Mouse (Mus musculus) embryonic facial prominence, embryonic 15.5 days (tissue): Measurements from ENCODE around the gene Supt7l. TPM values are rescaled to one million over a fixed set of nuclear protein-coding genes. Genes with fewer than 3 reads are reported as not detected.
"Not testable (repeated sequence)": the region's sequence is repeated elsewhere in the genome, so short reads cannot be mapped to it uniquely, and the experiment has no call there.

Source experiments
- ATAC-seq: fragments of 200-750 bp; cut with Nextera tagmentation; 2 replicates; pipeline ENCODE4 v1.8.0; 2017; ENCODE audit warnings: low read depth, moderate TSS enrichment; ENCODE audit not compliant: insufficient number of reproducible peaks, low FRiP score, low TSS enrichment
- H3K27ac ChIP-seq: fragments of 300-500 bp; sonication (generic); replicated peaks from 2 replicates; pipeline ENCODE4 v1.5.1; 2015; ENCODE audit warnings: mild to moderate bottlenecking, inconsistent platforms
- H3K27me3 ChIP-seq: fragments of 300-500 bp; sonication (generic); 2 replicates; pipeline ENCODE4 v1.6.1; 2015; ENCODE audit warnings: inconsistent platforms
- H3K36me3 ChIP-seq: fragments of 300-500 bp; sonication (generic); 2 replicates; pipeline ENCODE4 v1.6.1; 2015; ENCODE audit warnings: mild to moderate bottlenecking, inconsistent platforms
- H3K4me1 ChIP-seq: fragments of 300-500 bp; sonication (generic); 2 replicates; pipeline ENCODE4 v1.6.1; 2015; ENCODE audit warnings: inconsistent platforms
- H3K4me2 ChIP-seq: fragments of 300-500 bp; sonication (generic); replicated peaks from 2 replicates; pipeline ENCODE4 v1.6.1; 2015; ENCODE audit warnings: mild to moderate bottlenecking, inconsistent platforms
- H3K4me3 ChIP-seq: fragments of 300-500 bp; sonication (generic); replicated peaks from 2 replicates; pipeline ENCODE4 v1.5.1; 2015; ENCODE audit warnings: mild to moderate bottlenecking, inconsistent platforms
- H3K9ac ChIP-seq: fragments of 300-500 bp; sonication (generic); 2 replicates; pipeline ENCODE4 v1.6.1; 2015; ENCODE audit warnings: inconsistent platforms
- H3K9me3 ChIP-seq: fragments of 300-500 bp; sonication (generic); replicated peaks from 2 replicates; pipeline ENCODE4 v1.6.1; 2016; ENCODE audit warnings: inconsistent platforms
- WGBS: fragments of 180-500 bp; shearing (Covaris S2); methylation state at CpG from one replicate; pipeline ENCODE4 v1.1.7; 2015; 5-methylcytosine and 5-hydroxymethylcytosine counted together
- polyA plus RNA-seq: library from polyadenylated mRNA; unstranded; fragments of >200 nt; fragmentation: Nextera tagmentation; extraction: Ambion mirVana; gene quantifications from 2 replicates; pipeline ENCODE4 v1.2.1, GENCODE M21; 2015

Gene Supt7l
- polyA plus RNA-seq, result 23.7 and 25.2 TPM in 2 replicates

GRCm38 (mm10) chr5:31527707-31528106 lies at the start of gene Supt7l:
TSS of gene Supt7l (minus strand) at chr5:31527807.
- H3K27me3 ChIP-seq, H3K9me3 ChIP-seq, ATAC-seq: not testable (repeated sequence)
- 79% methylated on average over 11 of the region's 11 CpGs for WGBS
- Histone ChIP-seq H3K36me3 (peaks cover 35% of the 10 kb centered on the region), H3K4me2 (peak within 1 kb of the TSS; percentile 95), H3K27ac (peak within 1 kb of the TSS; percentile 87), H3K4me3 (peak within 1 kb of the TSS; percentile 82), H3K4me1 (peaks cover 20% of the 10 kb centered on the region), H3K9ac (peak within 1 kb of the TSS; percentile 85)

- WGBS, result 84% methylated on average over 7 of the region's 7 CpGs
- Histone ChIP-seq H3K36me3 (no peaks in the 10 kb centered on the region), H3K9me3 (no peaks in the 10 kb centered on the region), H3K27ac (no peak overlapping the region), H3K4me3 (no peak overlapping the region), H3K4me1 (peaks cover 2% of the 10 kb centered on the region), H3K9ac (no peak overlapping the region), H3K27me3 (no peaks in the 10 kb centered on the region), H3K4me2 (no peak overlapping the region)
- ATAC-seq, result no peak
Observed at GRCm38 (mm10) chr5:31576539-31576975, 49.0 kb upstream of the Supt7l start.

- Histone ChIP-seq H3K27me3 (no peaks in the 10 kb centered on the region), H3K27ac (no peak overlapping the region), H3K4me1 (peaks cover 17% of the 10 kb centered on the region), H3K9me3 (no peaks in the 10 kb centered on the region), H3K4me3 (no peak overlapping the region), H3K9ac (no peak overlapping the region), H3K36me3 (no peaks in the 10 kb centered on the region), H3K4me2 (no peak overlapping the region)
- ATAC-seq, result no peak
- 94% methylated on average over 3 of the region's 3 CpGs for WGBS
Observed at GRCm38 (mm10) chr5:31573722-31574121, 46.1 kb upstream of the Supt7l start.

- Histone ChIP-seq H3K9ac (0 out of 2 replicates have a peak overlapping the region, but pooled peaks have one; percentile 4), H3K9me3 (no peaks in the 10 kb centered on the region), H3K27me3 (no peaks in the 10 kb centered on the region), H3K4me3 (peak overlapping the region; percentile 26), H3K4me2 (peak overlapping the region; percentile 40), H3K4me1 (peaks cover 17% of the 10 kb centered on the region), H3K27ac (peak overlapping the region; percentile 67), H3K36me3 (no peaks in the 10 kb centered on the region)
- 7% methylated on average over 20 of the region's 20 CpGs for WGBS
- ATAC-seq, result peak; percentile 63
Observed at GRCm38 (mm10) chr5:31571023-31571608, 43.5 kb upstream of the Supt7l start.

- 71% methylated on average over 5 of the region's 5 CpGs for WGBS
- Histone ChIP-seq H3K4me2 (no peak overlapping the region), H3K4me3 (no peak overlapping the region), H3K9me3 (no peaks in the 10 kb centered on the region), H3K9ac (no peak overlapping the region), H3K4me1 (peaks cover 26% of the 10 kb centered on the region), H3K27ac (no peak overlapping the region), H3K36me3 (no peaks in the 10 kb centered on the region), H3K27me3 (no peaks in the 10 kb centered on the region)
- no peak for ATAC-seq
Observed at GRCm38 (mm10) chr5:31567951-31568657, 40.5 kb upstream of the Supt7l start.

GRCm38 (mm10) chr5:31566457-31566856 lies 38.9 kb upstream of the Supt7l start:
- Histone ChIP-seq H3K9ac (no peak overlapping the region), H3K4me1 (peaks cover 27% of the 10 kb centered on the region), H3K9me3 (no peaks in the 10 kb centered on the region), H3K27ac (no peak overlapping the region), H3K4me2 (no peak overlapping the region), H3K4me3 (no peak overlapping the region), H3K27me3 (no peaks in the 10 kb centered on the region), H3K36me3 (0 out of 2 replicates have a peak, but pooled peaks cover 8% of the 10 kb centered on the region)
- no peak for ATAC-seq
- WGBS, result 62% methylated on average over 3 of the region's 3 CpGs

GRCm38 (mm10) chr5:31566026-31566425 lies 38.4 kb upstream of the Supt7l start:
- Histone ChIP-seq H3K4me1 (peaks cover 23% of the 10 kb centered on the region), H3K9me3 (no peaks in the 10 kb centered on the region), H3K36me3 (0 out of 2 replicates have a peak, but pooled peaks cover 8% of the 10 kb centered on the region), H3K27me3 (no peaks in the 10 kb centered on the region), H3K4me2 (no peak overlapping the region), H3K4me3 (no peak overlapping the region), H3K9ac (no peak overlapping the region), H3K27ac (no peak overlapping the region)
- ATAC-seq, result no peak
- 76% methylated on average over 7 of the region's 7 CpGs for WGBS

- 79% methylated on average over 4 of the region's 4 CpGs for WGBS
- Histone ChIP-seq H3K4me2 (no peak overlapping the region), H3K36me3 (peaks cover 14% of the 10 kb centered on the region; the same call in 1 of the 2 replicates), H3K9ac (no peak overlapping the region), H3K9me3 (no peaks in the 10 kb centered on the region), H3K27me3 (no peaks in the 10 kb centered on the region), H3K4me3 (no peak overlapping the region), H3K27ac (no peak overlapping the region), H3K4me1 (peaks cover 13% of the 10 kb centered on the region)
- no peak; the same call in 1 of the 2 replicates for ATAC-seq
Observed at GRCm38 (mm10) chr5:31564976-31565375, 37.4 kb upstream of the Supt7l start.

GRCm38 (mm10) chr5:31563905-31564304 lies 36.3 kb upstream of the Supt7l start:
- Histone ChIP-seq H3K4me3 (no peak overlapping the region), H3K9me3 (no peaks in the 10 kb centered on the region), H3K27ac (peak overlapping the region; percentile 35; the same call in 1 of the 2 replicates), H3K9ac (no peak overlapping the region), H3K4me2 (no peak overlapping the region), H3K36me3 (peaks cover 23% of the 10 kb centered on the region; the same call in 1 of the 2 replicates), H3K27me3 (no peaks in the 10 kb centered on the region), H3K4me1 (peaks cover 13% of the 10 kb centered on the region)
- no peak for ATAC-seq
- 38% methylated on average over 7 of the region's 7 CpGs for WGBS

GRCm38 (mm10) chr5:31563496-31563895 lies 35.9 kb upstream of the Supt7l start:
- Histone ChIP-seq H3K27ac (peak overlapping the region; percentile 35; the same call in 1 of the 2 replicates), H3K9me3 (no peaks in the 10 kb centered on the region), H3K27me3 (no peaks in the 10 kb centered on the region), H3K9ac (no peak overlapping the region), H3K36me3 (peaks cover 23% of the 10 kb centered on the region; the same call in 1 of the 2 replicates), H3K4me2 (no peak overlapping the region), H3K4me3 (no peak overlapping the region), H3K4me1 (peaks cover 13% of the 10 kb centered on the region)
- ATAC-seq, result no peak
- 11% methylated on average over 6 of the region's 6 CpGs for WGBS

- 70% methylated on average over 7 of the region's 7 CpGs for WGBS
- H3K4me3 ChIP-seq, result no peak overlapping the region
- no peaks in the 10 kb centered on the region for H3K9me3 ChIP-seq
- peak overlapping the region; percentile 28 for H3K27ac ChIP-seq
- peaks cover 13% of the 10 kb centered on the region for H3K4me1 ChIP-seq
- H3K4me2 ChIP-seq, result no peak overlapping the region
- ATAC-seq, result no peak
- no peaks in the 10 kb centered on the region for H3K27me3 ChIP-seq
- H3K9ac ChIP-seq, result no peak overlapping the region
- H3K36me3 ChIP-seq, result peaks cover 30% of the 10 kb centered on the region
Observed at GRCm38 (mm10) chr5:31562036-31562666, 34.5 kb upstream of the Supt7l start.
